20 mouse cellular contexts compared by ENCODE assay signal in genomic region chr2:129246436-129246835, GRCm38 (mm10). TPM values are rescaled to one million over a fixed set of nuclear protein-coding genes. Genes with fewer than 3 reads are reported as not detected.
DNase-seq lines count a peak whose midpoint lies in the region; ATAC-seq and TF ChIP-seq lines count a peak whose summit lies in the region.
"Had no signal": no experiment of that assay in that cellular context is flagged by ENCODE, and none has a peak within 500 bp of the region (broad histone marks: within the 10 kb centered on the region; RNA-seq: fewer than 3 reads in every experiment).

No protein-coding gene starts in this region.

- no peak for TF ChIP-seq CTCF in kidney, adult 2 months (conservative IDR thresholded peaks at IDR 0.05; ENCODE audit: insufficient read depth, insufficient read length, low read depth, low read length)

- DNase-seq in adrenal gland, adult 2 months: peak; percentile 28
- DNase-seq in adrenal gland, postnatal 10 days: no peak
- DNase-seq in kidney, adult 2 months: no peak
- no peak for DNase-seq in kidney, postnatal 4 days
- peak; percentile 82 for DNase-seq in R1 (ENCODE audit: low read depth, low spot score)
- no peak for DNase-seq in kidney, adult 8-10 months
- DNase-seq: B cell, adult 2 months; cerebellum, adult 2 months; cerebellum, postnatal 10 days; gastrocnemius, adult 2 months; gastrocnemius, postnatal 25 days had no signal

- ATAC-seq in midbrain, embryonic 15.5 days (replicated peaks): no peak
- ATAC-seq: activated CD4-positive, CD25-positive, alpha-beta regulatory T cell, adult 4 months; CD4-positive, CD25-positive, alpha-beta regulatory T cell, adult 4 months; forebrain, embryonic 13.5 days had no signal

- no peaks in the 10 kb centered on the region for H3K36me3 ChIP-seq in kidney, adult 2 months (ENCODE audit: control insufficient read depth, insufficient read depth, low read length)
- no peaks in the 10 kb centered on the region for H3K36me3 ChIP-seq in midbrain, embryonic 15.5 days (replicated peaks)
- H3K36me3 ChIP-seq: embryonic facial prominence, embryonic 10.5 days; G1E; heart, embryonic 15.5 days; hindbrain, embryonic 10.5 days; hindbrain, embryonic 15.5 days had no signal

- H3K9me3 ChIP-seq in midbrain, embryonic 15.5 days: no peaks in the 10 kb centered on the region
- H3K9me3 ChIP-seq: embryonic facial prominence, embryonic 10.5 days; forebrain, embryonic 13.5 days; G1E; heart, embryonic 15.5 days; hindbrain, embryonic 10.5 days; hindbrain, embryonic 15.5 days had no signal

- TF ChIP-seq POLR2A in kidney, adult 2 months (IDR thresholded peaks at IDR 0.05; ENCODE audit: low read depth, low read length): no peak

- 55% methylated on average over 7 of the region's 7 CpGs for WGBS in kidney, adult 2 months
- 83% methylated on average over 7 of the region's 7 CpGs for WGBS in midbrain, embryonic 15.5 days

- H3K27ac ChIP-seq in kidney, adult 2 months (ENCODE audit: insufficient read depth, low read depth, low read length): peak overlapping the region; percentile 96; the same call in 1 of the 2 replicates
- H3K27ac ChIP-seq in midbrain, embryonic 15.5 days: no peak overlapping the region
- H3K27ac ChIP-seq: embryonic facial prominence, embryonic 10.5 days; forebrain, embryonic 13.5 days; gastrocnemius, adult 2 months; hindbrain, embryonic 10.5 days; hindbrain, embryonic 15.5 days had no signal

- no peak overlapping the region for H3K4me3 ChIP-seq in kidney, adult 2 months (ENCODE audit: insufficient read depth, low read depth, low read length)
- H3K4me3 ChIP-seq in midbrain, embryonic 15.5 days: no peak overlapping the region
- H3K4me3 ChIP-seq: embryonic facial prominence, embryonic 10.5 days; forebrain, embryonic 13.5 days; gastrocnemius, adult 2 months; heart, embryonic 15.5 days; hindbrain, embryonic 10.5 days; hindbrain, embryonic 15.5 days had no signal

- H3K9ac ChIP-seq in midbrain, embryonic 15.5 days: no peak overlapping the region
- H3K9ac ChIP-seq: forebrain, embryonic 13.5 days; heart, embryonic 15.5 days; hindbrain, embryonic 15.5 days had no signal

- H3K4me1 ChIP-seq in kidney, adult 2 months (ENCODE audit: control insufficient read depth, insufficient read depth, low read length): peaks cover 18% of the 10 kb centered on the region; the same call in 1 of the 2 replicates
- H3K4me1 ChIP-seq in midbrain, embryonic 15.5 days: no peaks in the 10 kb centered on the region
- H3K4me1 ChIP-seq: forebrain, embryonic 13.5 days; hindbrain, embryonic 15.5 days had no signal

- H3K27me3 ChIP-seq in kidney, adult 2 months (replicated peaks; ENCODE audit: control insufficient read depth, insufficient read depth, low read length): no peaks in the 10 kb centered on the region
- no peaks in the 10 kb centered on the region for H3K27me3 ChIP-seq in midbrain, embryonic 15.5 days (replicated peaks)
- H3K27me3 ChIP-seq: forebrain, embryonic 13.5 days; heart, embryonic 15.5 days; hindbrain, embryonic 15.5 days had no signal

- H3K4me2 ChIP-seq in midbrain, embryonic 15.5 days: no peak overlapping the region
- H3K4me2 ChIP-seq: forebrain, embryonic 13.5 days; hindbrain, embryonic 15.5 days had no signal

RNA-seq across cellular contexts. Expression of gene Slc20a1, which starts 47.9 kb away (rescaled TPM):
- total RNA-seq in adrenal gland, adult 2 months (2021): 10 to 100 TPM; 12.4 to 14.1 TPM
- 6.8 and 9.4 TPM in 2 replicates for polyA plus RNA-seq in adrenal gland, adult 2 months (2012; rRNA removed)
- 10 to 100 TPM; 19.0 to 19.9 TPM for total RNA-seq in adrenal gland, postnatal 10 days (2021)
- polyA plus RNA-seq in kidney, adult 2 months (2012; rRNA removed): 14.0 and 14.7 TPM in 2 replicates
- 57.4 and 60.4 TPM in 2 replicates for polyA plus RNA-seq in midbrain, embryonic 15.5 days (2015; fragmentation: Nextera tagmentation; extraction: Ambion mirVana)

RNA-seq across cellular contexts. Expression of gene Ckap2l, which starts 50.6 kb away (rescaled TPM):
- 1 to 10 TPM in 1 of 2 experiments, under 1 TPM in 1; 0.97 to 1.7 TPM for total RNA-seq in adrenal gland, adult 2 months (2021)
- polyA plus RNA-seq in adrenal gland, adult 2 months (2012; rRNA removed): 0.09 and 0.10 TPM in 2 replicates
- total RNA-seq in adrenal gland, postnatal 10 days (2021): 10 to 100 TPM in 1 of 2 experiments, 1 to 10 TPM in 1; 9.9 to 11.7 TPM
- 0.07 and 0.13 TPM in 2 replicates for polyA plus RNA-seq in kidney, adult 2 months (2012; rRNA removed)
- polyA plus RNA-seq in midbrain, embryonic 15.5 days (2015; fragmentation: Nextera tagmentation; extraction: Ambion mirVana): 6.7 and 8.8 TPM in 2 replicates

Comparison
In these comparisons a context has a peak if more than half of its experiments do, and no peak if none do; other contexts are left out.
1. DNase-seq: peak in adrenal gland, adult 2 months (single experiment) and R1 (single experiment); none in adrenal gland, postnatal 10 days (single experiment), kidney, adult 2 months (single experiment), kidney, postnatal 4 days (0 of 2) and kidney, adult 8-10 months (0 of 2).